Mouse (Mus musculus) heart, postnatal 14 days (tissue): ENCODE measurements around the gene Gm9945. TPM values are rescaled to one million over a fixed set of nuclear protein-coding genes. Genes with fewer than 3 reads are reported as not detected.
A peak's percentile ranks its signal among the peaks of the same experiment; 100 is the strongest.

Experiments used
- DNase-seq, 2 experiments: peaks; one replicate each; pipeline ENCODE4 v3.0.0; 2021 to 2022
- intact Hi-C: fragments of 180-260 bp; cut with DNase I; formaldehyde crosslinking; loops from one replicate; pipeline ENCODE4 v1.15.1; 2025
- total RNA-seq, 2 experiments: library from RNA; stranded (reverse); gene quantifications; 2 replicates each; pipeline ENCODE4 v1.2.3; 2021

Gm9945 gene
- total RNA-seq, 2 experiments from 2014 or later: not detected

DNA sequence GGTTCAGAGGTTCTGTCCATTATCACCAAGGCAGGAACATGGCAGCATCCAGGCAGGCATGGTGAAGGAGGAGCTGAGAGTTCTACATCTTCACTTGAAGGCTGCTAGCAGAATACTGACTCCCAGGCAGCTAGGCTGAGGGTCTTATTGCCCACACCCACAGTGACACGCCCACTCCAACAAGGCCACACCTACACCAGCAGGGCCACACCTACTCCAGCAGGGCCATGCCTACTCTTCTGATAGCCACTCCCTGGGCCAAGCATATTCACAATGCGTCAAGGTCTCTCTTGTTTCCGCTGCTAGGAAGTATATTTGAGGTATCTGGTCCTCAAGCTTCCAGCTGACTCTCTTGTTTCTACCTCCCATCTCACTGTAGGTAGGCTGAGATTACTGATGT, 21.0 kb upstream of the Gm9945 start:
- intact Hi-C loops: no loop called here

DNA sequence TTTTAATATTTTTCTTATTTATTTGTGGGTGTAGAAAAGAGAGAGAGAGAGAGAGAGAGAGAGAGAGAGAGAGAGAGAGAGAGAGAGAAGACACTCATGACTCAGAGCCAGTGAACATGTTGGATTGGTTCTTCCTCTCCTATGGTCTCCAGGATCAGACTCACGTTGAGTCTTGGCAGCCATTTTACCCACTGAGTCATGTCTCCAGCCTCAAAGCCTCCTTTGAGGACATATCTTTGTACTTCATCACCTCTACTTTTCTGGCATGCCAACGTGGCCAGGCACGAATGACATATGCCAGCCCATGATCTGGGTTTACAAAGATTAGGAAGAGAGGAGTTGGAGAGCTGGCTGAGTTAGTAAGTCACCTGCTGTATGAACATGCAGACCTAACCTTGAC, 19.8 kb upstream of the Gm9945 start:
- intact Hi-C loops: no loop called here
- no peak for DNase-seq

More for the DNA sequence above, 21.0 kb upstream of the Gm9945 start:
- no peak for DNase-seq

DNA sequence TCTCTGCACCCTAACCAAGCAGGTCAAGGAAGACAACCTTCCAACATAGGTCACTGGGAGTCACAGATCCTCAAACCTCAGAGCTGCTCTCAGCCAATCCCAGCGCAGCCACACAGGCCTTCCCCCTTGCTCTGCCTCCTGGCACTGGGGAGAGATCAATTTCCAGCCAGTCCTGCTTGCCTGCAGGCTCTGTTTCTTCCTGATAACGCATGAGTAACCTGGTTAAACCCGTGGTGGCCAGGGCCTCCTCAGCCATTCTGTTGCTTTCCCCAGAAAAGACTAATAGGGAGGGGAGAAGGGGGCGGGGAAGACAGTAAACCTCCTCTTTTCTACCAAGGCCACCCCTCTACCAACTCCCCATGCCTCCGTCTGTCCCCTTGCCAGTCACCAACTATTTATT, 18.2 kb upstream of the Gm9945 start:
- DNase-seq: no peak
- intact Hi-C loops: no loop called here

DNA sequence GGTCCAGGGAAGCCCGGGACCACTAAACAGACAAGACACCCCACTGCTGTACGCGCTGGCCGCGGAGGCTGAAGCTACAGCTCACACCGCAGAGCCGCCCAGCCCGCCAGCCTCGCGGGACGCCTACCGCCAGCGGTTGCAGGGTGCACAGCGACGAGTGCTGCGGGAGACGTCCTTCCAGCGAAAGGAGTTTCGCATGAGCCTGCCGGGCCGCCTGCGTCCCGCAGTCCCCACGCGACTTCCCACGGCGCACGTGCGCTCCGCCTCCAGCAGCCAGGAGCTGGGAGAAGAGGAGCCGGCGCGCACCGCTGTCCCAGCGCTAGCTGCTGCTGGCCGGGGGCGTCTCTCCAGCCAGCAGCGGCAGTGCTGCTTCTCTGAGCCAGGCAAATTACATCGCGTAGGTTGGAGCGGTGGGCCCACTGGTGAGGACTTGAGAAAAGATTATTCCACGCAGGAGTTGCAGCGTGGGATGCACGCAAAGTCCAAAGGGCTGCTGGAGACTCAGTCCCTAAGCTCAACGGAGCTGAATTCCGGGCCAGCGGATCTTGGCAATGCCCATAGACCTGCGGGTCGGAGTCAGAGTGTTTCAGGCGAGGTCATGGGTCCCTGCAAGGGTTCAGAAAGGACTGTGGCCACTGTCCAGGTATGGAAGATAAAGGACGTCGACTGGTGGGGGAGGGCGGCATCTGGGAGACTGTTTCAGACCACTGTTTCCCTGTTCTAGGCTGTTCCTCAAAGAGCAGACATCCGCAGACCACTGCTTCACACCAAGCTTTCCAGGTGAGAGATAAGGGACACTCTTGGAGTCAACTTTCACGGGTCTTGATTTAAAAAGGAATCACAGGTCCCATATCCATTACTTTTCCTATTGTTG, 16.2 kb upstream of the Gm9945 start:
- peak; percentile 19 to 27 for DNase-seq
- intact Hi-C loops: no loop called here

DNA sequence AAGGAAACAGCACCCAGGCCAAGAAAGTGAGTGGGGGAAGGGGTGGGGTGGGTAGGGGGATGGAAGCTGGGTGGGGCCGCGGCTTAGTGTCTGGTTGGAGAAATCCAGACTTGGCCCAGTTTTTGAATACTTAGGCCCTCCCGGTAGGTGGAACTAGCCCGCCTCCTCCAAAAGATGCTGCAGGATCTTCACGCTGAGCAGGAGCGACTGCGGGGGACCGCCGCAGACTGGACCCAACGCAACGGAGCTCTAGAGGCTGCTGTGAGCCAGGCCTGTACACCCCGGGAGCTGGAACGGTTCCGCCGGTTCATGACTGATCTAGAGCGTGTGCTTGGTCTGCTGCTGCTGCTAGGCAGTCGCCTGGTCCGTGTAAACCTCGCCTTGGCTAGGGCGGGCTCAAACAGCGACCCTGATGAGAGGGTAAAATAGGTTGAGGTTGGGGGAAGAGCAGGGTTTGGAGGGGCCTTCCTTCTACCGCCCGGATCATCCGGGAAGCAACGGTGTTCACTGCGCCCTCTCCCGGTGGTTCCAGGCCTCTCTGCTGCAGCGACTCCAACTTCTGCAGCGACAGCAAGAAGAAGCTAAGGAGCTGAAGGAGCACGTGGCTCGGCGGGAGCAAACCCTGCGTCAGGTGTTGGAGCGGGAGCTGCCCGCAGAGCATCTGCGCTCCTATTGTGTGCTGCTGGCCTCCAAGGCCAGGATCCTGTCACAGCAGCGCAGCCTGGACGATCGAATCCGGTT, 13.6 kb upstream of the Gm9945 start:
- intact Hi-C loops: no loop called here
- peak; percentile 78 to 88 for DNase-seq

DNA sequence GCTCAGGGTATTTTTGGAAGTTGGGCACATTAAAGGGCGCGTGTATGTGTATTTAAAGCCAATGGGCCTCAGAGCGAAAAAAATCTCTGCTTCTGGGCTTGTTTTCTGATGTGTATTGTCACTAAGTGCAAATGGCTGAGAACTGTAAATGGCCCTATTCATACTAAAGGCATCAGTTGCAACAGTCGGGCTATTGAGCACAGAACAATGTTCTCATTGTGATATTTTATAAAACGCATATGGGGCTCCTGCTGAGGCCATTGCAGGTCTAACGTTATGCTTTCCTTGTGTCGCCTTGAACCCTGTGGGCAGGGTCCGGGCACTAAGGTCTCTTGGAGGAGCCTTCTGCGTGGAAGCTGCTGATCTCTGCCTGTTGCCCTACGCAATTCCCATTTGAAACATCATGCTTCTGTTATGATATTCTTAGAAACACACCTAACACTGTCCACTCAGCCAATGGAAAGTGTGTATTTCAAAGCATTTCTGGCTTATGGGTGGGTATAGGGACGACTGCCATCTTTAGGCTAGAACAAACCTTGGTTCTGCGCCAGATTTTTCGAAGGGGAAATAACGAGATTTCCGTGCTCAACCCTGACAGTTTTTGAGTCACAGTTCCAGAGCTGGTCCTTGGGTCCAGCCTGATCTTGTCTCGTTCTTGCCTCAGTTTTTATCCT, 10.5 kb upstream of the Gm9945 start:
- DNase-seq: no peak
- intact Hi-C loops: no loop called here

DNA sequence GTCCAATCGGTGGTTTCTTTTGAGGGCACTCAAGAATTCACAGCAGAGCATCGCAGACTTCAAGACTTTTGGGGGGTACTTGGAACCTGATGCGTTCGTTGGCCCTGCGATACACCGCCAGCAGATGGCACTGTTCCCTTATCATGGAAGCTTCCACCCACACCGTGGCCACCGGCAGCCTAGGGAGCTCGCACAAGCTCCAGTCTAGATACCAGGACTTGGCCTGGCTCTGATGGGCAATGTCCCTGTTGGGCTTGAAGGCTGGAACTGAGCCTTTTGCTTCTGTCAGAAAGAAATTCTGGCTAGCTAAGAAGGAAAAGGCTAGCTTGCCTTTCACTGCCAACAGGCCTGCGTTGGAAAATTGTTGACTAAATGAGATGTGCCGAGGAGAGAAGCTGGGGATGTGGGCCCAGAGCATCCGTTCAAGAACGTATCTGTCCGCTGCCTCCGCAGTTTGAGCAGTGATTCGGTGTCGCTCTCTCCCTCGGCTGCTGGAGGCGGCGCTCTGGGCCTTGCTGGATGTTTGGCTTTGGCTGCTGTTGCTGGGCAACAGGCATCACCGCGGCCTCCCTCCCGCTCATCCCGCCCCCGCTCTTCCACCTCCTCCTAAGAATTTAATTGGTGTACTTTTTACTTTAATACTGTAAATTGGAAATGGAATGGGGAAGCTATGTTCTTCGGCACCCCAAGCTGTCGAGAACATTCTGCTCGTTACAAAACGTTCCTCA, 9.8 kb upstream of the Gm9945 start, which contains the start of gene Gm9837:
Gene Gm9837 (minus strand): TSS at position 512 of the 728 bp plus-strand sequence.
- peak; percentile 91 to 95 for DNase-seq
- intact Hi-C loops: loop anchor here (2.0 to 5.0 kb wide), 4 partner anchors 39 to 267 kb away; no protein-coding TSS in a partner anchor

DNA sequence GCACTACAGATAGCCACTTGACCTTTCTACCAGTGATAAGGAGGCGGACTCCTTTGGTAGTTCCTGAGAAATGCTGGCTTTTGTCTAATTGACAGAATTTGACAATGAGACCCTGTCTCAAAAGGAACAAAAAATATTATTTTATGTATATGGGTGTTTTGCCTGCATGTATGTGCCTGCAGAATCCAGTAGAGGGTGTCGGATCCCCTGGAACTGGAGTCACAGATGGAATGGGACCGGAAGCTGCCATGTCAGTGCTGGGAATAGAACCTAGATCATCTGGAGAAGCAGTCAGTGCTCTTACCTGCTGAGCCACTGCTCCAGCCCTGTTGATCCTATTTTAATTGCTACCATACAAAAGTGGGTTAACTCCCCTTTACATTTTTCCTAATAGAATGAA, 7.3 kb upstream of the Gm9945 start:
- intact Hi-C loops: loop anchor here (5.0 kb wide), 2 partner anchors 110 to 265 kb away; no protein-coding TSS in a partner anchor
- no peak for DNase-seq

DNA sequence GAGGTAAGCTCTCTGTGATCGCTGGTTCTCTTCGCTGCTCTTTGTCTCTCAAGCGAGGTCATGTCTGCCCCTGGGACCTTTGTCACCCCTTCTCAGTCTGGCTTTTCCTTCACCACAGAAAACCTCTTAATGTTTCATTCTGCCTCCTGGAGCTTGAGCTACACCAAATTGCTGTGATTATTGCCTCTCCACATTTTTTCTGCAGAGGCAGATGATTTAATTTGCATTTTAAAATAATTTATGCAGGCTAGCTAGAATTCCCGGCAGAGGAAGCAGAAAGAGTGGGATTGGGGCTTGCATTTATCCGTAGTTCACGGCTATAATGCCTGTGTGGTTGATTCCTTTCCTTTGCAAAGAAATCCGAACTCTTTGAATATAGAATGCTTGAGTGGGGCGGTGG, 4.3 kb upstream of the Gm9945 start:
- intact Hi-C loops: no loop called here
- DNase-seq: no peak

DNA sequence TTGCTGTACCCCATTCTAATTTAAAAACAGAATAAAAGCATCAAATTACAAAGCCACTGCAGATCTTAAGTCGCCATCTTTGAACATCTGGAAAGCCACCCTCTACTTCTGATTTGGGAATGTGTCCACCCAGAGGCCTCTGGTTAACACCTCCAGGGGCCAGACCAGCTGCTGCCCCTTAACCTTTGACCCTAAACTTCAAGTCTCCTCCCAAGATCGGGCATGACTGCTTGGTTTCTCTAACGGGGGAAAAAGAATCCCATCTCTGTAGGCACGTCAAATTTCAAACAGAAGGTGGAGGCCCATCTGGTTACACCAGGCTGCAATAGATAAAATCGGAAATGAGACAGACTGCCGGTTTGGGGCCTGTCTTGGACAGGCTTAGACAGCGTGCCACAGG, 2.1 kb upstream of the Gm9945 start:
- no peak for DNase-seq
- intact Hi-C loops: no loop called here

DNA sequence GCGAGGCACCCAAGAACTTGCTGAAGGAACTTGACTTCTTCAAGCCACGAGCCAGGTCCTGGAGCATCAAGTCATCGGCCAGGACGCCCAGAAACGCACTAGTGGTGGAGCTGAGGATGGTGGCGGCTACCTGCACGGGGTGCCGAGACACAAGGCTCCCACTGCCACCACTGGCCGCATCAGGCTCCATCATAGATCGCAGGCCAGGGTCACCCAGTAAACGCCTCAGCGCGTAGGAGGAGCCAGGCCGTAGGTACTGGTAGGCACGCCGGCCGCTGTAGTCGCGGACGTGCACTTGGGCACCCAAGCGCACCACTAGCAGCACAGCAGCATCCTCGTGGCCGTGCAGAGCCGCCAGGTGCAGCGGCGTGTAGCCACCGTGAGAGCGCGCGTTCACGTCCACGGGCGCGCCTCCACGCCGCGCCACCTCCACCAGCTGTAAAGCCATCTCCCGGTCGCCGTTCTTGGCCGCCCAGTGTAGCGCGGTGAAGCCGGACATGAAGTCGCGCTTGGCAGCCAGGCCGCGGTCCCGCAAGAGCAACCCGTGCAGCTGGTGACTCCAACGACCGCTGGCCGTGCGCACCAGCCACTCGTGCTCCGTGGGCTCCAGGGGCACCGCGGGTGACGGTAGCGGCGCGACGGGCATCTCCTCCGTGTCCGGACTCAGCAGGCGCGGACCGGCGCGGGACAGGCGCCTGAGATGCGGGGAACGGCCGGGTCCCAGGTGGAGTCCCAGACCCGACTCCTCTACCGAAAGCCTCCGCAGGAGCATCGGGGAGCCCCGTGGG, 1.4 kb upstream of the Gm9945 start:
- peak in 1 of 2 experiments; percentile 22 for DNase-seq
- intact Hi-C loops: no loop called here

DNA sequence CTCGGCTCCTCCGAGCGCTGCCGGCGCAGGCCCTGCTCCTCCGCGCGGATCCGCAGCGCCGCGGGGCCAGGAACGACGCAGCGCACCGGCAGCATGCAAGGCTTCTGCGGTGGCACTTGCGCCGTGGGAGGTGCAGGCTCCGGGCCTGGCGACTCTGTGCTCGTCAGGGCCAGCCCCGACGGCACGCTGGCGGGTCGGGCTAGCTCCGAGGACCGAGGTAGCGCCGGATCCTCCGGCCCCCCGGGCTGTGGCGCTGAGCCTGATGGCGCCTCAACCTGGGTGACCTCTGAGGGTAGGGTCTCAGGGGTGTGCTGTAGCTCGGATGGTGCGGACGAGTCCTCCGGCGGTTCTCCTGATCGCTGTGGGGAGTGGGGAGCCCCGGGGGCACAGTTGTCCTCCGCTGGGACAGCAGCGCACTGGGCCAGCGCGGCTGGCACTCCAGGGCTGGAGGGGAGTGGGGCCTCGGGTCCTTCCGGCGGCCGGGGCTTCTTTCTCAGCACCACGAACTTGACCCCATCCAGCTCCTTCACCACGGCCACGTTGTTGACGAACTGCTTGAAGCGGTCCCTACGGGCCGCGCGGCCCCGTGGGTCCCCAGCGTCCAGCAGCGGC, 689 bp upstream of the Gm9945 start:
- DNase-seq: peak in 1 of 2 experiments; percentile 26
- intact Hi-C loops: no loop called here

DNA sequence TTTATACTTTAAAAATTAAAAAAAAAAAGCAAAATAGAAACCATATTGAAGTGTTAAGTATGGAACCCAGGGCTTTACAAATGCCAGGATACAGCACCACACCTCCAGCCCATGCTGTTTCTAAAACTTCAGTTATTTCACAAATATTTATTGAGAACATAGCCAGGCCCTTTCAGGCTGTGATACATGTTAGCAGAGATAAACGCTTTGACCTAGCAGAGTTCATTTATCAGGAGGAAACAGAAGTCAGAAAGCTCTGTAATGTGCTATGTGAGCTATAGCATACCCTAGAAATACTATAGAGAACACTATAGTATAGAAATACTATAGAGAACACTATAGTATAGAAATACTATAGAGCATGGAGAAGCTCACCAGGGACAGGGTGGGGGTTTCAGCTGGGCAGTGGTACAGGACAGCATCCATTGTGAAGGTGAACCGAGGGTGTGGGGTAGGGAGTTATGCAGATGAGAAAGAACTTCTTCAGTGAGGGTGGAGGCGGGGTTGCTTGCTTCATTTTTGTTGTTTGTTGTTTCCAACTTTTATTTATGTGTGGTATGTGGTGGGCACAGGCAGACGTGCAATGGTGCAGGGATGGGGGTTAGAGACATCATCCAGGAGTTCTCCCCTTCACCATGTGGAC, 1.2 kb downstream of the Gm9945 start:
- DNase-seq: no peak
- intact Hi-C loops: no loop called here

DNA sequence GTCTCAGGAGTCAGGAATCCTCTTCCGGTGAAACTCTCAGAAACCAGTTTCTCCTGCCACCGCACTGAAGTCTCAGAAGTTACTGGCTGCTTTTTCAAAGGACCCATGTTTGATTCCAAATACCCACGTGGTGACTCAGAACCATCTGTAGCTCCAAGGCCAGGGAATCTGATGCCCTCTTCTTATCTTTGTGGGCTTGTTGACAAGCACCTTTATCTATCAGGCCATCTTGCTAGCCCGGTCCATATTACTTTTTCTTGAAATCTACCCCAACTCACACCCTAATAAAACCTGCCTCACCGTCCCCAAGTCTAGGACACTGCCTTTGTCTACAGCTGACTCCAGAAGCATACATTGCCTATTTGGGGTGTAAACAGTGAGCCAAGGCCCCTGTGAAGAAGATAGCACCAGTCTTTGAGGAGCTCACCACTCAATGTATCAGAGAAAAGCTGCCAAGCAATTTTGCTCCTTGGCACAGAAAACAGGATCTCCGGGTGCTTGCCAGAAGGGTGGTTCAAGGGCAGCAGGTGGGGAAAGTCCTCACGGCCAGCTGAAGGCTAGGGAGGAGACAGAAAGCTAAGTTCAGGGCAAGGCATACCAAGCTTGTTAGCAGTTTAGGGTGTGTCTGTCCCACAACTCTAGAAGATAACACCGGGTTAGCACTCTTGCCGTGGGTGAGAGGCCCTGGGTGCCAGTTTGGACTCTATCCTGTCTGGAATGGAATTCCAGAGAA, 3.4 kb downstream of the Gm9945 start:
- intact Hi-C loops: no loop called here
- no peak for DNase-seq

DNA sequence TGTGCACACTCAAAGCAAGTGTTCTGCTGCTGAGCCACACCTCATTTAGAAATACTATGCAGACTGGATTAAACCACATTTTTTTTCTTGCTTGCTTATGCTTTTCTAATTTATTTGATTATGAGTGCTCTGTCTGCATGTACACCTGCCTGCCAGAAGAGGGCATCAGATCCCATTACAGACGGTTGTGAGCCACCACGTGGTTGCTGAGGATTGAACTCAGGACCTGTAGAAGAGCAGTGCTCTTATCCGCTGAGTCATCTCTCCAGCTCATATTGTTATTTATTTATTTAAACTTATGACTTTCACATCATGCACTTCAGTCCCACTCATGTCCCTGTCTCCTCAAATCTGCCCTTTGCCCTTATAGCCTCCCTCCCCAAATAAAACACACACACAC, 5.8 kb downstream of the Gm9945 start:
- intact Hi-C loops: no loop called here

DNA sequence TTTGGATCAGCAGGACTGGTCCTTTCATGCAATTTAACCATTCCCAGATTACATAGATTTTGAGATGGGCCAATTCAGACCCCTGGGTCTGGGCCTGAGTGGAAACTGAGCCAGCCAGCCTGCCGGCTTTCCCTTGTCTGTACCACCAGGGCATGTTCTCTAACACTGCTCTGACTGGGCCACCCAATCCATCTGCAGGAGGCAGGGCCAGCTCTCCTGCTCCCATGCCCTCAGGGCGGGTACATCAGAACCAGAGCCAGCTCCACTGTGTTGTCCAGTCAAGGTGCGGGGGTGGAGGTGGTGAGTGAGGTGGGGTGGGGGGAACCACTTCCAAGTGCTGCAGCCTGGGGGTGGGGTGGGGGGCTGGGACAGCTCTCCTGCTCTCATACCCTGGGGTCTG, 6.4 kb downstream of the Gm9945 start:
- intact Hi-C loops: no loop called here
- no peak for DNase-seq

More for the DNA sequence above, 5.8 kb downstream of the Gm9945 start:
- DNase-seq: no peak

DNA sequence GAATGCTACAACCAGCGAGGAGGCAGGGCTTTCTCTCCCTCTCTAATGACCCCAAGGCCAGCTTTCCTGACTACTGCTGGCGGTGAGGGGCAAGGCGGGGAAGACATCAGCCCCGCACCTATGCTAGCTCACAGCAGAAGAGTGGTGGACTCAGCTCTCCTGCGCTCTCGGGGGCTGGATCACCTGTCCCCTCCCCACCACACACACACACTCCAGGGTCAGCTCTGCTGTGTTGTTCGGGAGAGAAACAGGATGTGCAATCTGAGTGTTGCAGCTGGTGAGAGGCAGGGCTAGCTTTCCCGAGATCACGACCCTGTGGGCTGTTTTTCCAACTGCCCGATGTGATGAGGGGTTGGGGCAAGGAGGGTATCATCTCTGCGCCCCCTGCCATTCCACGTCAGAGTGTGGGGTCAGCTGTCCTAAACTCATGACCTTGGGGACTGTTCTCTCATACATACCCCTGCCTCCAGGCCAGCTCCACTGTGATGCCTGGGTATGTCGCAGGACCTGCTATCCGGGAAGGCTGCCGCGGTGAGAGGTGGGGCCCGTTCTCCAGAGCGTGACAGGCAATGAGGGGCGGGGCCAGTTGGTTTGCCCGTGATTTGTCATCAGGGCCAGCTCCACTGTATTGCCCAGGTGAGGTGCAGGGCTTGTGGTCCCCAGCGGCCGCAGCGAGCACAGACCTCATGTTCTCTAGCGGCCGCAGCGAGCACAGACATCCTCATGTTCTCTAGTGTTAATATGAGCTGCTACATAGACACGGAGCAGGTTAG, 7.0 kb downstream of the Gm9945 start:
- no peak for DNase-seq
- intact Hi-C loops: no loop called here
